Mouse (Mus musculus) urinary bladder, postnatal 4 days (tissue): Measurements from ENCODE around the gene Cdk20.
A peak's percentile ranks its signal among the peaks of the same experiment; 100 is the strongest.
"Not testable (repeated sequence)": the region's sequence is repeated elsewhere in the genome, so short reads cannot be mapped to it uniquely, and the experiment has no call there.

Source experiments
- DNase-seq, 2 experiments: peaks; one replicate each; pipeline ENCODE4 v3.0.0; 2021 to 2022; ENCODE audit warnings: low spot score in 2 of 2

Cdk20 gene

DNA sequence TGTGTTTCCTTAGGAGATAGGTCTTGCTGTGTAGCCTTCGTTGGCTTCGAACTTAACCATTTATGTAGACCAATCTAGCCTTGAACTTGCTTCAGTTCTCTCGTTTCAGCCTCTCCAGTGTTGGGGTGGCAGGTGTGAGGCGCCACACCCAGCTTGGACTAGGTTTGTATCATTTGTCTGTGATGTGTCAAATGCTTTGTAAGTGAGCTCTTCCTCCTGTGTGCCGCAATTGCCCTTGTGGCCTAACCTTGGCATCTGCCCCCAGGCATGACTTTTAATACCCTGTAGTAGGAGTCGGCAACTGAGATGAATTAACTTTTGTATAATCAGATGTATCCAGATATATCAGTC is 9.5 kb upstream of the Cdk20 start:
- no peak for DNase-seq

DNA sequence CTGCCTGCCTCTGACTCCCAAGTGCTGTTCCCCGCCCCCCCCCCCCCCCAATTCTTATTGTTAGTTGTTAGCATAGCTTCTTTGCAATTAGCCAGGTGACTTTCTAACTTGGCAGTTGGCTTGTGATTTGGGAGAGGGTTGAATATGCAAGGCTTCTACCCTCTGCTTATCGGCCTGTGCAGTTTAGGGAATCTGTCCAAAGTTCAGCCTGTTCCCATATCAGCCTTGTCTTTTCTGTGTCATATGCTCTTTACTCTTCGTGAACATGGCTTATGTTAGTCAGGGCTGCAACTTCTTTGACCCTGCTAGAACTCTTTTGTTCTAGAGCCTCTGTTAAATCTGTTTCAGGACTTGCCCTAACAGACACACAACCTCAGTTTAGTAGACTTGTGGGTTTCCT is 7.8 kb upstream of the Cdk20 start:
- no peak for DNase-seq

DNA sequence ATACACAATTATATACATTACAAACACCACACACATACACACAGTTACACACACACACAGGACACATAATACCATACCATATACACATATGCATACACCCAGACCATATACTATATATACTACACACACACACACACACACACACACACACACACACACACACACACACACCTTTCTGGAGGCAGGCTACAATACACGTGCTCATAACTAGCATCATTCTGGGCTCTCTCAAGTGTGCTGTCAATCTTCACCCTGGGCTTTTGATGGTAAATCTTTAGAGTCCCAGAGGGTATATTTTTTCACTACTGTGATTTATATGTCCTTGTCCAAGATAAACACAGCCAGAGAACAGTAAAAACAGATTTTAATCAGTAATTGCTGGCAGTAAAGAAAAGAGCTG is 6.8 kb upstream of the Cdk20 start:
- DNase-seq, result no peak

DNA sequence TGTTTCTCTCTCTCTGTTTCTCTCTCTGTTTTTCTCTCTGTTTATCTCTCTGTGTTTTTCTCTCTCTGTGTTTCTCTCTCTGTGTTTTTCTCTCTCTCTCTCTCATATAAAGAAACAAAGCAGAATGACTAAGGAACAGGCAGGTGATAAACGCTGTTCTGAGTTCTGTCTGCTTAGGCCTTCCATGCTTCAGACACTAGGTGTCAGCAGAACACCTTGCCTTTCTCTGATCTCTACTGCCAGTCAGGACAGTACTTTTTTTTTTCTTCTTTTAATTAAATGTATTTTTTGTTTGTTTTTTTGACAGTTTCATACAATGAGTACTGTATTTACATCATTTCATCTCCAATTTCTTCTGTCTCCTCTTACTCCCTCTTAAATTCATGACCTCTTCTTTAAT is 2.8 kb upstream of the Cdk20 start:
- no peak for DNase-seq

DNA sequence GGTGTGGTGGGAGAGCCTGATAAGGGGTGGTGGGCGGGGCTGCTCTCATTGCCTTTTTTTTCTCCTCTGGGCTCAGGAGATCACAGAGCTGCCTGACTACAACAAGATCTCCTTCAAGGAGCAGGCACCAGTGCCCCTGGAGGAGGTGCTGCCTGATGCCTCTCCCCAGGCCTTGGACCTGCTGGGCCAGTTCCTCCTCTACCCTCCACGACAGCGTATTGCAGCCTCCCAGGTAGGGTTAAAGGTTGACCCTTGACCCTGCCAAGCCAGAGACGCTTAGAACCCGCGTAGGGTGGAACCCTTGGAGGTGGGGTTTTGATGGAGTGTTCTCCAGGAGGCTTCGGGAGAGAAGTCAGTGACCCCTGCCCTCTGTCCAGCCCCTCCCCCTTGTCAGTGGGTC is 5.7 kb downstream of the Cdk20 start:
- DNase-seq, result no peak

DNA sequence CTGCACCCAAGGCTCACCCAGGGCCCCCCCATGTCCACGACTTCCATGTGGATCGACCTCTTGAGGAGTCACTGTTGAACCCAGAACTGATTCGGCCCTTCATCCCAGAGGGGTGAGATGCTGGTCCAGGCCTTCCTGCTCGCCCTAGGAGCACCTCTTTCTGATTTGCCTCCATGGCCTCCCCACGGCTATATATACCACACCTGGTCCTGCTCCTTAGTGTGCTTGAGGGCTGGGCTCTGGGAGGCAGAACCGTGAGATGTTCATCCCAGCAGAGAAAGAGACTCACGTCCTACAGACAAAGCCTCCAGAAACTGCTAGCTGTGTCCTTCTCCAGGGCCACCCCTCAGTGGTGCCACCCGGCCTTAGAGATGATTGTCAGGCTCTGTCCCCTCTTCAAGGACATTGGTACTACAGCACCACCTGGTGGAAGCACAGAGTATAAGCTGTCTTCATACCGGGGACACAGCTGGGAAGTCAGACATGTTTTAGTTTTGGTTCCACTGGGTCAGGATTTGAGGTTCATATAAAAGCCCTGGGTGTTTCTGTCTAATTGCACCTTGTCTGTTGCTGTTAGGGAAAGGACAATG is 6.8 kb downstream of the Cdk20 start:
- peak in 1 of 2 experiments; percentile 52 for DNase-seq

DNA sequence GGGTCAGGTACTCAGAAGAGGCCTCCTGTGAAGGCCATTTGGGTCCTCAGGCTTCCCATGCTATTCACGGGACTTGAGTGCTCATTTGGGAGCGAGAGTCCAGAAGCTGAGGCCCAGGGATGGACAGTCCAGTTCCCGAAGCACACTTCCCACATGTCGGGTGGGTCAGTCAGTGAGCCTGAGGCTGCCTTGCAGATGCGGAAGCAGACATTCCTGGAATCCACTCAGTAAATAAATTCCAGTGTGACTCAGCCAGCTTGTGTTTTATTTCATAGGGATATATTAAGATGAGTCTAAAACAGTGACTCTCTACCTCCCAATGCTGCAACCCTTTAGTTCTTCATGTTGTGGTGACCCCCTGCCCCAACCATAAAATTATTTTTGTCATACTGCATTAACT is 7.4 kb downstream of the Cdk20 start:
- DNase-seq, result no peak

DNA sequence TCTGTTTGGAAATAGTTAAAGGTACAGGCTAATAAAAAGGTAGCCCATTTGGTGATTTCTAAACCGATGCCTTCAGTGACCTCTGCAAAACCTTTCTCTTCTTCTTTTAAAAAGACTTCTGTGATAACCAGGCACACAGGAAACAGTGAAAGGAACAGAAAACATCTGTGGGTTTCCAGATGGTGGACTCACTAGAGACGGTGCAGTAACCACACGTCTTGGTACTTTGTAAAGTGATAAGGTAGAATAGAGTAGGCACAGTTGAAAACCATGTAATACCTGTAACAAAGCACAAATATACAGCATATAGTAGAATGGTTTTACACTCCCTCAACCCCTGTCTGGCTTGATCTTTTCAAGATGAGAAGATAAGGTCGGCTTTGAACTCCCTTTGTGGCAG is 8.5 kb downstream of the Cdk20 start:
- no peak for DNase-seq

DNA sequence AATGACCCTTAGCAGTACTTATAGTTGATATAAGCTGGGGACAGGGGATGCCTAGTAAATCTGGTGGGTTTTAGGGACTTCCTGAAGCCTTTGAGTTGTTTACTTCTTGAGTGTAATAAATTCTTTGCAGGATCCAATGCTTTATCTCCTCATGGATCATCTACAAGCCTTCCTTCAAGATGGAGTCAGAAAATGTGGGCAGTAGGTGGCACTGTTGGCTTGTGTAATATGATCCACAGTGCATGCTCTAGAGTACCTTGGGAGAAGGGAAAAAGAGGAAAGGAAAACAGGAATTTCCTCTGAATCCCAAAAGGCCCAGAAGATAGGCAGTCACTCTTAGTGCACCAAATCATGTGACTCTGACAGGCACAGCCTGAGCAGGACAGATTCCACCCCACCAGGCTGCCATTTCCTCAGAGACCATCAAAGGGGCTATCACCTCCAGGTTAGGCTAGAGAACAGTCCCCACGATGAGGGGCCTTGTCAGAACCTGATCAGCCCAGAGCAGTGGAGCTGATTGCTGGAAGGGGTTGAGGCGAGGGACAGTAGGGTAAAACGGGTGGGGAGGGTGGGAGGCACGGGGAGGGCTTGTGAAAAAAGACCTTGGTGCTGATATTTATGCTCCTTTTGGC is 11.3 kb downstream of the Cdk20 start:
- DNase-seq, result no peak

DNA sequence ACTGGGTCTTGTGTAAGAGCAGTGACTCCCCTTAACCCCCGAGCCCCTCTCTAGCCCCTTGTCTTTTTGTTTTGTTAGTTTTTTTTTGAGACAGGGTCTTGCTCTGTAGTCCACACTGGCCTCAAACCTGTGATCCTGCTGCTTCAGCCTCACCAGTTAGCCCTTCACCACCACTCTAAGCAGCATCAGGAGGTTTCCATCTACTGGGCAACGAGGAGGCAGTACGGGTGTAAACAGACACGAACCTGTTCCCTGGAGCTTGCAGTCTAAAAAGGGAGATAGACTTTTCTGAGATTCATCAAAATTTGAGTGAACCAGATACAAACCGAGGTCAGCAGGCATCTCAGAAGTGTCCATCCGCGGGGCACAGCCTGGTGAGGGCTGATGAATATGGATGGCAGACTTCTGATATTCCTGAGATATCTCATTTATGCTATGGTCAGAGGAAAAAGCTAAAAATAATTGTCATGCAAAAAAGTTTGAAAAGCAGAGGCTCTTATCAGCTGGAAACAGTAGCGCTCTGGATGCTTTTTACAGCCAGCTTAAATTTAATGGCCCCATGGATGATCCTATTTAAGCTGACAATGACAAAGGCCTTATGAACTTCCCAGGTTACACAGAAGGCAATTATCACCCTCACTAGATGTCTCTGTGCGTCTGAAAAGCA is 13.3 kb downstream of the Cdk20 start:
- no peak for DNase-seq

DNA sequence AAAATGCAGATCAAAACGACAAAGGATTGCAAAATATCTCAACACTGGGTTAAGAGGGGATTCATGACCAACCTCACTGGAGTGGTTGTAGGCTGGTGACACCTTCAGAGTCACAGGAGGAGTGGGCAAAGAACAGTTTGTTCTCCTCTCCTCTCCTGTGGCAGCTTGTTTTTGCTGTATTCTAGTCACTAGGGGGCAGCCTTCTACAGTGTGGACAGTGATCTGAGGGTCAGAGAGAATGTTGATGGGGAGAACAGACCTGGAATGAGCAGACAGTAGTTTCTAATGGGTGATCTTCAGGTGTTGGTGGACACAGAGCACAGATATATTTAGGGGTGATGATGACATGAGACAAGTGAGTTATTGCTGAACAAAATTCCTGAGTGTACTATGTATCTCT is 15.8 kb downstream of the Cdk20 start:
- DNase-seq, result no peak

DNA sequence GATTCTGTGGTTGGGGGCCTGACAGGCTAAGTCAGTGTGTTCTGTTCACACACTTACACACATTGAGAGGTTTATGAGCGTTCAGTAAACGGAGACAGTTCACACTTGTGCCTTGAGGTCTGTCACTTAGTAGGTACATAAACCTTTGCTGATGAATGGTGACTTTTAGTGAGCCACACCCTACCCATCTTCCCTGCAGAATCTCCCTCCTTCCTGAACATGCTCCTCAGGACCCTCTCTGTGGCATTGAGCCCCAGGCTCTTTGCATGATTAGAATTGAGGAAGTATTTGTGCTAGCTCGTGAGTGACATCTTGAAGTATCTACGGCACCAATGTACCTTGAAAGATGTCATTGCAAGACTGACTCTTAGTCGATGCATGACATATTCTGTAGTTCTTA is 16.6 kb downstream of the Cdk20 start:
- no peak for DNase-seq

DNA sequence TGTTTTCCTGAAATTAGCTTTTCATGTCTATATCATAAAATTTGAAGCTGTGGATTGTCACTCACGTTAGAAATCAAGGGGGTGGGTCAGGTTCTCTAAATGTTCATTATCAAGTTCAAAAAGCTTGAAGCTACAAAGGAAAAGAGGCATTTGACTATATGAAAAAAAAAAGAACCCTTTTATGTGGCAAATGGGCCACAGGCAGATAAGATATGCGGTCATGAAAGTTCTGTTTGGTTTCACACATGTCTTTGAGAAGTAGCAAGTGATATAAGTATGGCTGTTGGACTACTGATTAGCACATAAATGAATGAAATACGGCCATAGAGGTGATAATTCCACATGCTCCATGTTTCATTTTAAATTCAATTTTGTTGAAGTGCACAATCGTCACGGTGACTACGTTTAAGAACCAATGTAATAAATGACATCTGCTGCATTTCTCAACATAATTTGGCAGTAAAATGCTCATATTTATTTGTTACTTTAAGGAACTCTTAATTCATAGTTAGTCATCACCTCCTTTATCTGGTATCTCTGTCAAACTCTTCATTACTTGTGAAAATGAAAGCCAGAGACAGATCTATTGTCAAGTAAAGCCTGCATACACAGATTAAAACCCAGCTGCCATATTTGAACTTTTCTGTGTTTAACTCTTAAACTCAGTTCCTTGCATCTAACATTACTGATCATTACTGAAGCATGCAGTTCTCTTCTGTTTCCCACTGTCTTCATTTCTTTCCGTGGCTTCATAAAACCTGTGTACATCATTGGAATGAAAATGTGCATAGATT is 18.1 kb downstream of the Cdk20 start:
- DNase-seq, result no peak

DNA sequence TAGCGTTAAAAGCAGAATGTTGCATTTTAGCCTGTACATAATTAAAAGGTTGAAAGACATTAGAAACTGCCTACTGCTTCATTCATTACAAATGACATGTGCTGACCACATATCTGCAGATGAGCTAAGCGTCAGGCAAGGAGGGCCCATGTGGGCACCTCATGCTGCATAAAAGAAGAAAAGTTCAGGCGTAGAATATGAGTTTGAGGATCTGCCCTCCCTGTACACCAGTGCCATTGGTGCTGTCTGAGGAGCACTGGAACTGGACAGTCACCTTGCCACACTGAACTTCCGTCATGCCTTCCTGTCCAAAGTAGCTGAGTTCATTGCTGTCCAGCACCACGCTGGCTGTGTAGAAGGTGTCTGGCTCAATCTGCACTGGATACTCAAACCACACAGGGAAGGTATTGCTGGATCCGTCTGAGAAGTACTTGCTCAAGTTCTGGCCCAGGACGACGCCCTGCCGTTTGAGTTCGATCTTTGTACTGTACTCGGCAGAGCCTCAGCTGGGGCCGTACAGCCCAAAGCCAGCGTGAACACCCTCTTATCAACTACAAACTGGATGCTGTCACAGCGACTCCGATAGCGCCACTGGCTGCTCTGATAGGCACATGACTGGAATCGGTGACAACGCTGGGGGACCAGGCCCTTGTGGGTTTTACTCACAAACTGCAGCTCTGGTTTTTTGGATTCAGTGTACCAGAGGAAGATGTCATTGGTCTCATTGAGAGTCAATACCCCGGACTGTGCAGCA is 25.3 kb downstream of the Cdk20 start:
- not testable (repeated sequence) for DNase-seq

DNA sequence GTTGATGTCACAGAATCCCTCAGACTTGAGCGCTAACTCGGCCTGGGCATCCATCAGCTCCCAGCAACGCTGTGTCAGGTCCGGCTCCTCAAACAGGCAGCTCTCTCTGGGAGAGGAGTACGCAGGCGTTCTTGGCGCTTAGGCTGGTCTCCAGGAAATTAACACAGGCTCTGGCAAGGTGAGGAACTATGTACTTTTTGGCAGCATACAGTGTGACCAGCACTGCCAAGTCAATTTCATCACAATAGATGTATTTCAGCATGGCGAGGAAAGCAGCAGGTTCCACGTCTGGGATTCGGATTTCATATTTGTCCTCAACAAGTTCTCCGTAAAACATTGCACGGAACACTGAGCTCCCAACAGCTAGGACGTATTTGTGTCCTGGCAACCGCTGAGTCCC is 26.1 kb downstream of the Cdk20 start:
- no peak for DNase-seq

DNA sequence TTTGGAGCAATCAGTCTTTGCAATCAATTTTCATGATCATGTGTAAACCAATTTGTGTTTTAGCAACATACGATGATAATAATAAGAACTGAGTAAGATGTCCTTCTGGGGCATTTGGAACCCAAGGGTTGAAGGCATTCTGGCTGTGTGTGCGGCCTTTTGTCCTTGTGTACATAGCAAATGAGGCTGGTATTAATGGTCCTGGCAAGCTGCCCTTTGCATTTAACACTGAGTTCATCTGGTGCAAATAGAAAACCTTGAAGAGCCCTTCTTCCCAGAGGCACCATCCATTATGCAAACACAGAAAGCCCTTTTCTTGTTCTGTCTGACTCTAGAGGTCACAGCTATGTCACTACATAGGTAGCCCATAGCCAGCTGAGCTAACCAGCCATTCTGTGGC is 30.5 kb downstream of the Cdk20 start:
- no peak for DNase-seq

DNA sequence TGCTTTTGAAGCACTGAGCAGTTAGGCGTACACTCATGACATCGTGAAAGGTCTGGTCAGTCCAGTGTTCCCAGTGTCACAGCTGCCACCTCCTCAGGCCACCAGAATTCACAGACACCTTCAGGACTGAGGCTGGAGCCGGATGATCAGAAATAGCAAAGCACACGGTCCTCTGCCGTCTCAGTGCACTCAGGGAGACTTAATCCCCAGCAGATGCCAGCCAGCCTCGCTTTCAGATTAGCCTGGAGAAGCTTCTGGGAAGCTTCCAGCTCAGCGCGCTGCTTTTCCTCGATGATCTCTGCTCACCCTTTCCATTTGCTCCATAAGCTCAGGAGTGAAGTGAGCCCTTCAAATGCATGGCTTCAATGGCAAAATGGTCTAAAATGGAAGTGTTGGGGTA is 33.1 kb downstream of the Cdk20 start:
- no peak for DNase-seq

DNA sequence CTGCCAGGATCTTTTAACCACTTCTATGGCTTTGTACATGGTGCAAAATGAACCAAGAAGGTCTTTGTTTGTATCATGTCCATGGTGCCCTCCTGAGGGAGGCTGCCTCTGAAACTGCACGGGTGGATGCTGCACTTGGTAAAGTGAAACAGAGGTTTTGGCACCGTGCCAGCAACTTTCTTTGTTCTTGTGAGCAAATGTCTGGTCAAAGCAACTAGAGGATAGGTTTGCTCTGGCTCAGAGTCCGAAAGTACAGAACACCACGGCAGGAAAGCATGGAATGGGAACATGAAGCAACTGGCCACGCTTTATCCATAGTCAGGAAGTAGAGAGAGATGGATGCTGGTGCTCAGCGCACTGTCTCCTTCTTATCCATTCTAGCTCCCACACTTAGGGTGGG is 35.8 kb downstream of the Cdk20 start:
- peak in 1 of 2 experiments; percentile 71 for DNase-seq

DNA sequence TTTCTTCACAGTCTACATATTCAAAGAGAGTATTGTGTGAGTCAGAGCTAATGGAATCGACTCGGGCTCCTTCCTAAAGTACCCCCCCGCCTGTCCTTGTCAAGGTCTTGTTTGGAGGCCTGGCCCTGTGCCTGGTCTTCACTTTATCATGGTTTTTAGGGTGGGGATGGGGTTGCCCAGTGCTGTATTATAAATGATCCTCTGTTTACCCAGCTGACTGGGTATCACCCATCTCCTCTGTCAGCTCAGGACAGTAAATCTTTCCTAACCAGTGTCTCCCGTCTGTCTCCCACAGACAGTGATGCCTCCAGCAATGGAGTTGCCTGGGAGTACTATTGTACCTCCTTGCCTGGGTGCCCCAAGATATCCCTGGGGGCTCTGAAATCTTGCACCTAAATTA is 45.9 kb downstream of the Cdk20 start:
- DNase-seq, result no peak

DNA sequence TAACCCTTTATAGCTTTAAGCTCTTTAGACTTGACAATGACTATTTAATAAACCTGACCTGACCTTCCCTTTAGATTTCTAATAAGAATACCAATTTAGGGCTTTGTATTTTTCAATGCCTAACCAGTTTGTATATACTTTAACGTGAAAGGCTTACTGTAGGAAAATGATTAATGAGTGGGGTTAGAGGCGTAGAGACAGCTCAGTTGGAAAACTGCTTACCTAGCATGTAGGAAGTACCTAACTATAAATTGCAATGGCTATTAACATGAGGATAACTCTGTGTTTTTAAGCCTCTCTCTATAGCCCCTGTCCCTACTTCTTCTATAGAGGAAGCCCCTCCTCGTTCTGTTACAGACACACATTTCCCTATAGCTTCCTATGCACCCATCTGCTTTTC is 47.8 kb downstream of the Cdk20 start:
- no peak for DNase-seq

DNA sequence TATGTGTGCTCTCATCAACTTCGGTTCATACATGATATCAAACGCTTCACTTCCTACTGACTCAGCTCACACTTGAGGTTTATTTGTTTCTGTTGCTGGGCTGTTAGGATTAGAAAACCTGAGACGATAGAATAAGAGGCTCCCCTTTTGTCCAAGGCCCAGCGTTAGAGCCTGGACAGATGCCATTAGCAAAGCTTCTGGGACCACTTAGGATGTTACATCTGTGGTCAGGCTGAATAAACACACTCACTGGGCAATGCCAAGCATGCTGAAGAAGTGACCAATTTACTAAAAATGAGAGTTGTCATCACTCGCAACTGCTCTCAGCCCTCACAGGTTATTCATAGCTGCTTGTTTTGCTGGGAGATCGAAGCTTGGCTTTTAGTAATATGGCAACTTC is 57.8 kb downstream of the Cdk20 start:
- DNase-seq, result no peak
